Mouse (Mus musculus) gonadal fat pad, adult 2 months (tissue): ENCODE data around the gene Zfp598. TPM values are rescaled to one million over a fixed set of nuclear protein-coding genes. Genes with fewer than 3 reads are reported as not detected.
"Not testable (repeated sequence)": the region's sequence is repeated elsewhere in the genome, so short reads cannot be mapped to it uniquely, and the experiment has no call there.

Experiments
- DNase-seq: peaks from one replicate; pipeline ENCODE4 v3.0.0-alpha.2; 2012; ENCODE audit warnings: low read depth
- polyA plus RNA-seq: library from polyadenylated mRNA; depleted of rRNA; stranded (reverse); fragments of >200 nt; gene quantifications from 2 replicates; pipeline ENCODE4 v1.2.3, GENCODE M21; 2012

Gene Zfp598
- polyA plus RNA-seq, 1 experiment: 56.6 TPM

- DNase-seq: no peak
These were observed 17.7 kb downstream of the Zfp598 start for GRCm38 (mm10) chr17:24687146-24687595.

- no peak for DNase-seq
These were observed 18.1 kb downstream of the Zfp598 start for GRCm38 (mm10) chr17:24687599-24687998.

DNA sequence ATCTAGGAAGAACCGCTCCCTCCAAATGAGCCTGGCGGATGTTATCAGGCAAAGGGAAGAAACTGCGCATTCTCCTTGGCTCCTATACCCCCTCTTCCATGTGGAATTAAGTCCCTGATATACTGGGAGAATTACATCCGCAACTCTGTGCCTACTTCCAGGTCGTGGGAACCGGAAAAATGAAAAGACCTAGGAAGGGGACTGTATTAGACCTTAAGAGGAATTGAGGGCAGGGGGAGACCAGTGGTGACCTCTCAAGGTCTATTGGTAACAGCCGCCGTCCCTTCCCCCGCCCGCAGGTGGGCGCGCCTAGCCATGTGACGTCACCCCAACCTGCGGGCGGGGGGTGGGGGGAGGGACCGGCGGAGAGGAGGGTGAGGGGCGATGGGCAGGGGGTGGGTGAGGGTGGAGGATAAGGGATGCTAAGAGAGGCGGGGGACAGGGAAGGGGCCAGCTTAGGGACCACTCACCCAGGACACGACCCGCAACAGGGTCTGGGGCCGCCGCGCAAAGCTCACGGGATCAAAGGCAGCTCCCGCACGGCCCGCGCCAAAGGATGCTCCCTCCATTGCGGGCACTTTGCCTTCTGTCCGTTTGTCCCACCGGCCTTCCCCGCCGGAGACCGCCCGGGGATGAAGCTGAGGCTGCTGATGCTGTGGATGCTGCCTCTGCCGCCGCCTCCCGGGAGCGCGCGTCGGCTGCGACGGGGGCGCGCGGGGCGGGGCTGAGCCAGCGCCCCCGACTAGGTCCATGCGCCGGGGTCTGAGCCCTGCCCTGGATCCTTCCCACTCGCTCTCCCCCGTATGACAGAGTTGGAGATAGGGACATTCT lies 20.0 kb downstream of the Zfp598 start, which contains the start of gene Syngr3:
TSS of gene Syngr3 (minus strand) at position 705 of the 831 bp plus-strand sequence.
- no peak for DNase-seq

- no peak for DNase-seq
These were observed 22.9 kb downstream of the Zfp598 start for GRCm38 (mm10) chr17:24692385-24692784.

- DNase-seq: no peak
These were observed 26.0 kb downstream of the Zfp598 start for GRCm38 (mm10) chr17:24695326-24696010.

- no peak for DNase-seq
These were observed 26.7 kb downstream of the Zfp598 start, which contains the start of the genes Gfer and Noxo1 for GRCm38 (mm10) chr17:24696011-24696697. Gene Gfer (minus strand): TSS chr17:24696156. Gene Noxo1 (plus strand): TSS chr17:24696234.

- DNase-seq: no peak
These were observed 28.5 kb downstream of the Zfp598 start for GRCm38 (mm10) chr17:24697985-24698384.

- no peak for DNase-seq
These were observed 29.2 kb downstream of the Zfp598 start for GRCm38 (mm10) chr17:24698715-24699114.

- no peak for DNase-seq
These were observed 30.0 kb downstream of the Zfp598 start for GRCm38 (mm10) chr17:24699473-24699872.

DNA sequence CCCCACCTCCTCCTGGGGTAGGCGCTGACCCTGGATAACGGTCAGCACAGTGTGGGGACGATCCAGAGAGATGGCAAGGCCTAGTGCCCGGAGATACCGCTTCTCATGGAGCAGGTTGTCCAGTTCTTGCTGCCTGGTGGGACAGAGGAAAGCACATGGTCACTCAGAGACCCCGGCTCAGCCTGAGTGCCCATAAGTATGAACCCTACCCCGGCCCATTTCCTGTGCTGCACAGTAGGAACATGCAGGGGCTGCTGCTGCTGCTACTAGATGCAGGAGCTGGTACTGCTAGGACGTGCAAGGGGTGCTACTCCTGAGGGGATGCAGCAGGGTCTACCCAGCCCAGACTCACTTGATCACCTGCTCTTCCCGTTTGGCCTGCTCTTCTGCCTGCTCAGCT lies 31.8 kb downstream of the Zfp598 start:
- DNase-seq: no peak

- no peak for DNase-seq
These were observed 36.3 kb downstream of the Zfp598 start for GRCm38 (mm10) chr17:24705821-24706220.

DNA sequence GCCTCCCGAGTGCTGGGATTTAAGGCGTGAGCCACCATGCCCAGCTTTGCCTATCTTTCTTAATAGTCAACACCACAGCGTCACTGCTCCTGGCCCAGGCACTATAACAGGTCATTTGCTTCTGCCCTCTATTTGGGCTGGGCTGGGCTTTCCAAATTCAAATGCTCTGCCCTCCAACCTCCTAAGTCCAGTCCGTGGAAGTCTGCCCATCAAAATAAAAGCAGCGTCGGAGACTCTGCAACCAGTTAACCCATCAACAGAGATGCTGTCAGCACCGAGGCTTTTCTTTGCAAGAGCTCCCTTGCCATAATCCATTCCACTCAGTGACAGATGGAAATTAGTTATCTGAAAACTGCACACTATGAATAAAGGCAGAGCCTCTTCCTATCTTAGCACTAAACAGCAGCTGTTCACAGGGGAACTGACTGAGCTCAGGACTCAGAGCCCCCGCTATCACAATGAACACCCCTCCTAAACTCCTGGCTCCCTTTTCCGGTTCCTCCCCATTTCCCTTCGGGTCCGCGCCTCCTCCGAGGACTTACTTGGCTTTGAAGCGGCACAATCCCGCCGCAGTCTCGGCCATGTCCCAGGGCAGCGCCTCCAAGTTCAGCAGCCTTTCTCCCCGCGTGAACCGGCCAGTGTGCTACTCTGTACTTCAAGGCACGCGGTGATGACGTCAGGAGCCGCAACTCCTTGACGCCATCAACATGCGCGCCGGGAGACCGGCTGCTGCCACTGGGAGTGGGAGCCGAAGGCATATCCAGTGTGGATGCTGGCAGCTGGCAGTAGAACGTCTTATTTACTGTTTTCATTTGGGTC lies 37.7 kb downstream of the Zfp598 start, which contains the start of gene Tbl3:
TSS of gene Tbl3 (minus strand) at position 679 of the 819 bp plus-strand sequence.
- no peak for DNase-seq

DNA sequence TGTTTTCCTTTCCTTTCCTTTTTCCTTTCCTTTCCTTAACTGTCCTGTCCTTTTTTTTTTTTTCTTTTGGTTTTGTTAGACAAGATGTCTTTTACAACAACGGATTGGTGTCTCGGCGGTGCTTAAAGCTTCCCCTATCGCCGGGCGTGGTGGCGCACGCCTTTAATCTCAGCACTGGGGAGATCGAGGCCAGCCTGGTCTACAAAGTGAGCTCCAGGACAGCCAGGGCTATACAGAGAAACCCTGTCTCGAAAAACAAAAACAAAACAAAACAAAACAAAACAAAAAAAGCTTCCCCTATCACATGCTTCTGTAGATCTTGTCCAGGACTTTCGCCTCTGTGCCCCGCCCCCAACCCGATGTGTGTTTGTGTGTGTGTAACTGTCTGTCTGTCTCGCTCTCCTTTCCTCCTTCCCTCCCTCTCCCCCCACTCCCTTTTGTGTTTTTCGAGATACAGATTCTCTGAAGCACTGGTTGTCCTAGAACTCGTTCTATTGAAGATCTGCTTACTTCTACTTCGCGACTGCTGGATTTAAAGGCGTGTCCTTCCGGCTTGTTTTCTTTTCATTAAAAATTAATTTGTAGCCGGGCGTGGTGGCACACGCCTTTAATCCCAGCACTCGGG lies 38.4 kb downstream of the Zfp598 start:
- no peak for DNase-seq

GRCm38 (mm10) chr17:24708646-24709045 lies 39.2 kb downstream of the Zfp598 start:
- DNase-seq: no peak

GRCm38 (mm10) chr17:24715556-24715955 lies 46.1 kb downstream of the Zfp598 start:
- no peak for DNase-seq

DNA sequence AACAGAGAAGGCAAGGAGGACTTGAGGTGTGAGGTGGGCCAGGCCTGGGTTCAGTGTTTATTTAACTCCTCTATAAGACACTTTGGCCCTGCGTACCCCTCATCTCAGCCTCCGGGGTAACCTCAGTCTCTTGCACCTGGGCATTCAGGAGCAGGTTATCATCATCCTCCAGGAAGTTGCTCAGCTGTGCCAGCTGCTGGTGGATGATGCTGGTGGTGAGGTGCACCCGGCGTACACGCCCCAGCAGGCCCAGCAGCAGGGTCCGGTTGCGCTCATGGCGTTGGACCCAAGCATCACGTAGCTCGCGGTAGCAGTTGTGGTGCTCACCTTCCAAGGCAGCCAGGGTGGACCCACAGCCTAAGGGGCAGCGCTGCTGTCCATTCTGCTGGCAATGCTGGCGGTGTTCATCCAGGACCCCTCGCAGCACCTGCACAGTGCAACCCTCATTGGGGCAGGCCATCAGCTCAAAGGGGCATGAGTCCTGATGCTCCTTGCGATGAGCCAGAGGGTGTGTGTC lies 46.7 kb downstream of the Zfp598 start:
- no peak for DNase-seq

- no peak for DNase-seq
These were observed 48.5 kb downstream of the Zfp598 start, which contains the start of the genes Rnf151 and Rps2 for GRCm38 (mm10) chr17:24717943-24718342. Gene Rnf151 (minus strand): TSS chr17:24718063. Gene Rps2 (plus strand): TSS chr17:24718116.

GRCm38 (mm10) chr17:24718938-24719337 lies 49.5 kb downstream of the Zfp598 start:
- DNase-seq: not testable (repeated sequence)

DNA sequence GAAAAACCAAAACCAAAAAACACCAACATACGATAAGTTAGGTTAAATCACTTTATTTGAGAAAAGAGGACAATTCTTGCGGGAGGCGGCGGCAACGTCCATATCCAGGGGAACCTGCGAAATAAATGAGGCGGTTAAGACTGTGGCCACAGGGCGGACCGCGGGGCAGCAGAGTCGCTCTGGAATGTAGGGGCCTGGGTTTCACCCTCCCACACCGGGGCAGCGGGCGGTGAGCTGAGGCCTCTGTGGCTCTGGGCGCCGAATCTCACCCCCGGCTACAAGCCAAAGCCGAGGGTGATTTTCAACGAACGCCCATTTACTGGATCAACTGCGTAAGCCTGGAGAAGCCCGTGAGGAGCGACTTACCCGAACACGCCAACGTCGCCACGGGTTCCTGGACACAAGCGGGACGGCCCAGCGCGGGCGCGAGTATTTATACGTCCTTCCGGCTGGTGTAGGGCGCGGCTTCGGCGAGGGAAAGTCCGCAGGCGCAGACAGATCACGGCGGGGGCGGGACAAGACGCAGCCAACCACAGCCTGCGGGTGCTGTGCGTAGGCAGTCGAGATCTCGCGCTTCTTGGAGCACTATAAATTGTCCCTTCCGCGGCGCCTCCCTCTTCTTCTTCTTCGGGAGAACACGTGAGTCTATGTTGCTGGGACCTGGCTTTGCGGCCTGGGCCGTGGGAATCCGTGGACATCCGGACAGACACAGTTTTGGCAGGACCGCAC lies 50.2 kb downstream of the Zfp598 start:
- DNase-seq: no peak

- DNase-seq: not testable (repeated sequence)
These were observed 51.1 kb downstream of the Zfp598 start for GRCm38 (mm10) chr17:24720616-24721015.
